Mouse (Mus musculus) ES-Bruce4 (cell line): ENCODE measurements around the gene Col1a1. TPM values are rescaled to one million over a fixed set of nuclear protein-coding genes. Genes with fewer than 3 reads are reported as not detected.

ENCODE experiments used
- H3K27ac ChIP-seq: 2 replicates; pipeline ENCODE4 v1.5.1; 2012; ENCODE audit warnings: low read length, inconsistent platforms; ENCODE audit not compliant: insufficient read depth
- H3K27me3 ChIP-seq: 2 replicates; pipeline ENCODE4 v1.6.1; 2012; ENCODE audit warnings: mild to moderate bottlenecking, low read length, inconsistent platforms; ENCODE audit not compliant: control insufficient read depth, poor library complexity, insufficient read depth, severe bottlenecking
- H3K36me3 ChIP-seq: 2 replicates; pipeline ENCODE4 v1.6.1; 2012; ENCODE audit warnings: inconsistent platforms, mild to moderate bottlenecking, low read length, moderate library complexity; ENCODE audit not compliant: control insufficient read depth, poor library complexity, insufficient read depth, severe bottlenecking
- H3K4me1 ChIP-seq: one replicate; pipeline ENCODE4 v1.8.1; 2011; ENCODE audit warnings: low read length; ENCODE audit not compliant: control insufficient read depth, insufficient read depth
- H3K4me3 ChIP-seq: 2 replicates; pipeline ENCODE4 v1.5.1; 2011; ENCODE audit warnings: low read depth, mild to moderate bottlenecking, low read length
- H3K9ac ChIP-seq: 2 replicates; pipeline ENCODE4 v1.6.1; 2012; ENCODE audit warnings: low read depth, mild to moderate bottlenecking, inconsistent platforms; ENCODE audit not compliant: poor library complexity, severe bottlenecking
- H3K9me3 ChIP-seq: replicated peaks from 2 replicates; pipeline ENCODE4 v1.6.1; 2012; ENCODE audit warnings: mild to moderate bottlenecking, low read length, inconsistent platforms; ENCODE audit not compliant: control insufficient read depth, poor library complexity, insufficient read depth, severe bottlenecking
- CTCF ChIP-seq: IDR thresholded peaks from one replicate; pipeline ENCODE4 v1.8.1; 2011; ENCODE audit warnings: low read depth, low read length
- EP300 ChIP-seq: IDR thresholded peaks from 2 replicates; pipeline ENCODE4 v1.6.1; 2011; ENCODE audit warnings: low read depth, low read length; ENCODE audit not compliant: insufficient read depth
- POLR2A ChIP-seq: IDR thresholded peaks from one replicate; pipeline ENCODE4 v1.8.1; 2011; ENCODE audit warnings: low read length; ENCODE audit not compliant: insufficient read depth
- polyA plus RNA-seq: library from polyadenylated mRNA; stranded (reverse); fragments of >200 nt; gene quantifications from 2 replicates; pipeline ENCODE4 v1.2.4, GENCODE M21; 2011; ENCODE audit warnings: low read depth; ENCODE audit not compliant: missing spikeins, insufficient read depth, insufficient read length

Gene Col1a1
- polyA plus RNA-seq, 1 experiment: 17.1 TPM

GRCm38 (mm10) chr11:94992754-94993606 lies 57.0 kb downstream of the Col1a1 start:
- peaks cover 4% of the 10 kb centered on the region for H3K4me1 ChIP-seq
- H3K9me3 ChIP-seq: no peaks in the 10 kb centered on the region
- peak overlapping the region; percentile 55 for H3K4me3 ChIP-seq
- H3K9ac ChIP-seq: peak overlapping the region; percentile 91
- no peaks in the 10 kb centered on the region for H3K36me3 ChIP-seq
- H3K27me3 ChIP-seq: peaks cover 3% of the 10 kb centered on the region; the same call in 1 of the 2 replicates
- H3K27ac ChIP-seq: no peak overlapping the region
- TF ChIP-seq EP300 (peak; percentile 76), CTCF (no peak), POLR2A (no peak)

- TF ChIP-seq EP300 (no peak), POLR2A (no peak), CTCF (no peak)
- Histone ChIP-seq H3K4me1 (no peaks in the 10 kb centered on the region), H3K36me3 (no peaks in the 10 kb centered on the region), H3K9me3 (no peaks in the 10 kb centered on the region), H3K4me3 (no peak overlapping the region), H3K27me3 (peaks cover 3% of the 10 kb centered on the region; the same call in 1 of the 2 replicates), H3K27ac (no peak overlapping the region), H3K9ac (no peak overlapping the region)
Observed at GRCm38 (mm10) chr11:94994208-94994814, 58.3 kb downstream of the Col1a1 start.

- Histone ChIP-seq H3K9ac (no peak overlapping the region), H3K4me1 (no peaks in the 10 kb centered on the region), H3K27me3 (peaks cover 3% of the 10 kb centered on the region; the same call in 1 of the 2 replicates), H3K9me3 (no peaks in the 10 kb centered on the region), H3K4me3 (no peak overlapping the region), H3K27ac (no peak overlapping the region), H3K36me3 (no peaks in the 10 kb centered on the region)
- no peak for TF ChIP-seq POLR2A
- no peak for TF ChIP-seq EP300
- no peak for TF ChIP-seq CTCF
Observed at GRCm38 (mm10) chr11:94994947-94995772, 59.1 kb downstream of the Col1a1 start.

- no peaks in the 10 kb centered on the region for H3K36me3 ChIP-seq
- H3K4me3 ChIP-seq: no peak overlapping the region
- no peak overlapping the region for H3K9ac ChIP-seq
- TF ChIP-seq CTCF (no peak), POLR2A (no peak), EP300 (no peak)
- peaks cover 3% of the 10 kb centered on the region; the same call in 1 of the 2 replicates for H3K27me3 ChIP-seq
- H3K9me3 ChIP-seq: no peaks in the 10 kb centered on the region
- no peaks in the 10 kb centered on the region for H3K4me1 ChIP-seq
- H3K27ac ChIP-seq: no peak overlapping the region
Observed at GRCm38 (mm10) chr11:94996101-94996500, 60.1 kb downstream of the Col1a1 start.

- Histone ChIP-seq H3K27ac (no peak overlapping the region), H3K4me1 (no peaks in the 10 kb centered on the region), H3K9me3 (no peaks in the 10 kb centered on the region), H3K9ac (no peak overlapping the region), H3K36me3 (no peaks in the 10 kb centered on the region), H3K4me3 (no peak overlapping the region), H3K27me3 (peaks cover 1% of the 10 kb centered on the region; the same call in 1 of the 2 replicates)
- TF ChIP-seq EP300 (no peak), POLR2A (no peak), CTCF (no peak)
Observed at GRCm38 (mm10) chr11:94996984-94997383, 61.0 kb downstream of the Col1a1 start.
